ENCODE assay signal across 18 mouse cellular contexts in the genomic region with DNA sequence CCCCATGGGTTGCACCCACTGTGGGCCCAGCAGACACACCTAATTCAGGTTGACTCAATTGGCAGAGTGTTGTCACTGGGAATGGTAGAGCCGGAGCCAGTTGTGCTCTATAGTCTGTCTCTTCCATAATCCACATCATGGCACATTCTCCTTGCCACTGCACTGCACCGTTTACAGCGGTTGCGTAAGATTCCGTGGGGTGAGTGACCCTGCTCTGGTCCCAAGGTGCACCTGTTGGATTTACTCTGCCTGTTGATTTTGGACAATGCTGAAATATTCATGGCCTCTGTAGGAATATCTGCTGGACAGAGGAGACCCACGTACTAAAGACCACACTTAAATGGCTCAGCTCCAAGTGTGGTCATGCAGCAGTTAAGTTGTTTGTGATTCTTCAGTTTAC. TPM values are rescaled to one million over a fixed set of nuclear protein-coding genes. Genes with fewer than 3 reads are reported as not detected.
DNase-seq lines count a peak whose midpoint lies in the region; ATAC-seq and TF ChIP-seq lines count a peak whose summit lies in the region.
"Had no signal": no experiment of that assay in that cellular context is flagged by ENCODE, and none has a peak within 500 bp of the region (broad histone marks: within the 10 kb centered on the region; RNA-seq: fewer than 3 reads in every experiment).

No protein-coding gene starts in this region.

- no peak overlapping the region for H3K27ac ChIP-seq in intestine, embryonic 14.5 days (ENCODE audit: low read depth)
- no peak overlapping the region for H3K27ac ChIP-seq in intestine, embryonic 16.5 days (ENCODE audit: low read length)
- no peak overlapping the region for H3K27ac ChIP-seq in liver, embryonic 13.5 days
- 0 out of 2 replicates have a peak overlapping the region, but pooled peaks have one; percentile 51 for H3K27ac ChIP-seq in liver, postnatal 0 days (ENCODE audit: low read depth)
- H3K27ac ChIP-seq: forebrain, embryonic 15.5 days; heart, adult 2 months; hindbrain, postnatal 0 days had no signal

- TF ChIP-seq CTCF in liver, postnatal 0 days (IDR thresholded peaks at IDR 0.05; ENCODE audit: low read depth), result no peak

- no peaks in the 10 kb centered on the region for H3K9me3 ChIP-seq in intestine, embryonic 14.5 days (ENCODE audit: control insufficient read depth, low read length)
- H3K9me3 ChIP-seq in intestine, embryonic 16.5 days (ENCODE audit: control insufficient read depth, low read length), result no peaks in the 10 kb centered on the region
- no peaks in the 10 kb centered on the region for H3K9me3 ChIP-seq in liver, embryonic 13.5 days (replicated peaks)
- no peaks in the 10 kb centered on the region for H3K9me3 ChIP-seq in liver, postnatal 0 days (ENCODE audit: low read length)
- H3K9me3 ChIP-seq: forebrain, embryonic 15.5 days; heart, embryonic 12.5 days had no signal

- peak; percentile 23 for DNase-seq in intestine, embryonic 14.5 days (ENCODE audit: low spot score)
- DNase-seq in fat pad, adult 2 months (ENCODE audit: extremely low read depth, low read depth, low spot score), result peak; percentile 19
- DNase-seq in liver, embryonic 13.5 days, result no peak
- peak; percentile 72 for DNase-seq in liver, postnatal 0 days
- DNase-seq in left cerebral cortex, adult 11 months (ENCODE audit: low spot score), result no peak
- DNase-seq: adrenal gland, adult 2 months; adrenal gland, postnatal 25 days; cerebellum, adult 18-20 months; cerebellum, adult 9-11 months; cerebellum, postnatal 36 days; gastrocnemius, postnatal 10 days; heart, adult 2 months had no signal

- peaks cover 64% of the 10 kb centered on the region for H3K36me3 ChIP-seq in intestine, embryonic 14.5 days (ENCODE audit: control insufficient read depth, insufficient read depth, low read length)
- H3K36me3 ChIP-seq in intestine, embryonic 16.5 days (ENCODE audit: control insufficient read depth, insufficient read depth, low read length), result peaks cover 2% of the 10 kb centered on the region; the same call in 1 of the 2 replicates
- H3K36me3 ChIP-seq in liver, embryonic 13.5 days, result peaks cover 49% of the 10 kb centered on the region
- peaks cover 28% of the 10 kb centered on the region for H3K36me3 ChIP-seq in liver, postnatal 0 days (replicated peaks; ENCODE audit: insufficient read depth, low read length)

- TF ChIP-seq EP300 in liver, postnatal 0 days (IDR thresholded peaks at IDR 0.05; ENCODE audit: low read depth), result no peak

- H3K4me3 ChIP-seq in intestine, embryonic 14.5 days (ENCODE audit: low read depth, low read length), result no peak overlapping the region
- no peak overlapping the region for H3K4me3 ChIP-seq in intestine, embryonic 16.5 days (ENCODE audit: low read length)
- no peak overlapping the region for H3K4me3 ChIP-seq in liver, embryonic 13.5 days (replicated peaks)
- no peak overlapping the region for H3K4me3 ChIP-seq in liver, postnatal 0 days (ENCODE audit: low read depth, low read length)
- H3K4me3 ChIP-seq: erythroblast, embryonic 14.5 days; forebrain, embryonic 15.5 days; heart, adult 2 months; heart, embryonic 12.5 days had no signal

- no peaks in the 10 kb centered on the region for H3K4me1 ChIP-seq in intestine, embryonic 14.5 days (replicated peaks; ENCODE audit: control insufficient read depth, insufficient read depth, low read length)
- H3K4me1 ChIP-seq in intestine, embryonic 16.5 days (ENCODE audit: control insufficient read depth, insufficient read depth, low read length), result no peaks in the 10 kb centered on the region
- H3K4me1 ChIP-seq in liver, embryonic 13.5 days (replicated peaks), result peaks cover 15% of the 10 kb centered on the region
- H3K4me1 ChIP-seq in liver, postnatal 0 days (ENCODE audit: insufficient read depth), result peaks cover 6% of the 10 kb centered on the region; the same call in 1 of the 2 replicates
- H3K4me1 ChIP-seq: forebrain, embryonic 15.5 days; heart, embryonic 12.5 days had no signal

- no peak overlapping the region for H3K9ac ChIP-seq in intestine, embryonic 14.5 days (ENCODE audit: low read length)
- no peak overlapping the region for H3K9ac ChIP-seq in intestine, embryonic 16.5 days (ENCODE audit: low read depth, low read length)
- no peak overlapping the region for H3K9ac ChIP-seq in liver, embryonic 13.5 days
- no peak overlapping the region for H3K9ac ChIP-seq in liver, postnatal 0 days (replicated peaks)
- H3K9ac ChIP-seq: forebrain, embryonic 15.5 days; heart, embryonic 12.5 days had no signal

- 89% methylated on average over 6 of the region's 6 CpGs for WGBS in intestine, embryonic 14.5 days
- 87% methylated on average over 6 of the region's 6 CpGs for WGBS in intestine, embryonic 16.5 days
- 81% methylated on average over 6 of the region's 6 CpGs for WGBS in liver, embryonic 13.5 days (ENCODE audit: insufficient replicate concordance)
- WGBS in liver, postnatal 0 days (ENCODE audit: insufficient replicate concordance), result 65% methylated on average over 6 of the region's 6 CpGs

- no peak overlapping the region for H3K4me2 ChIP-seq in intestine, embryonic 14.5 days (ENCODE audit: low read length)
- no peak overlapping the region for H3K4me2 ChIP-seq in intestine, embryonic 16.5 days (ENCODE audit: low read depth, low read length)
- no peak overlapping the region for H3K4me2 ChIP-seq in liver, embryonic 13.5 days
- H3K4me2 ChIP-seq in liver, postnatal 0 days (ENCODE audit: low read depth, low read length), result no peak overlapping the region
- H3K4me2 ChIP-seq: forebrain, embryonic 15.5 days; heart, embryonic 12.5 days had no signal

- H3K27me3 ChIP-seq in intestine, embryonic 14.5 days (replicated peaks; ENCODE audit: control insufficient read depth, insufficient read depth, low read length), result no peaks in the 10 kb centered on the region
- H3K27me3 ChIP-seq in intestine, embryonic 16.5 days (replicated peaks; ENCODE audit: control insufficient read depth, insufficient read depth, low read length), result no peaks in the 10 kb centered on the region
- no peaks in the 10 kb centered on the region for H3K27me3 ChIP-seq in liver, embryonic 13.5 days
- H3K27me3 ChIP-seq in liver, postnatal 0 days (ENCODE audit: insufficient read depth, low read length), result no peaks in the 10 kb centered on the region
- H3K27me3 ChIP-seq: forebrain, embryonic 15.5 days; heart, embryonic 12.5 days had no signal

- ATAC-seq in intestine, embryonic 14.5 days (replicated peaks; ENCODE audit: low FRiP score, low TSS enrichment, low read depth), result no peak
- no peak for ATAC-seq in intestine, embryonic 16.5 days
- ATAC-seq in liver, embryonic 13.5 days (ENCODE audit: low read depth), result peak; percentile 55
- ATAC-seq in liver, postnatal 0 days, result peak; percentile 96
- ATAC-seq: forebrain, embryonic 15.5 days; hindbrain, postnatal 0 days had no signal

RNA-seq across cellular contexts. Expression of a gene that starts 22.0 kb away (rescaled TPM):
- polyA plus RNA-seq in intestine, embryonic 14.5 days (2014; fragmentation: Nextera tagmentation; extraction: Ambion mirVana), result 20.9 and 24.9 TPM in 2 replicates
- 12.7 and 15.5 TPM in 2 replicates for polyA plus RNA-seq in intestine, embryonic 16.5 days (2015; fragmentation: Nextera tagmentation; extraction: Ambion mirVana)
- 5.7 and 7.8 TPM in 2 replicates for polyA plus RNA-seq in liver, embryonic 13.5 days (2015; fragmentation: Nextera tagmentation; extraction: Ambion mirVana)
- 3.8 and 5.0 TPM in 2 replicates for polyA plus RNA-seq in liver, postnatal 0 days (2015; fragmentation: Nextera tagmentation; extraction: Ambion mirVana)

RNA-seq across cellular contexts. Expression of a gene that starts 34.3 kb away (rescaled TPM):
- polyA plus RNA-seq in intestine, embryonic 14.5 days (2014; fragmentation: Nextera tagmentation; extraction: Ambion mirVana), result 0.07 and 0.50 TPM in 2 replicates
- polyA plus RNA-seq in intestine, embryonic 16.5 days (2015; fragmentation: Nextera tagmentation; extraction: Ambion mirVana), result 0.38 and 0.55 TPM in 2 replicates
- 0.07 and 0.15 TPM in 2 replicates for polyA plus RNA-seq in liver, embryonic 13.5 days (2015; fragmentation: Nextera tagmentation; extraction: Ambion mirVana)
- 0.30 and 0.41 TPM in 2 replicates for polyA plus RNA-seq in liver, postnatal 0 days (2015; fragmentation: Nextera tagmentation; extraction: Ambion mirVana)
- polyA plus RNA-seq: erythroblast, embryonic 14.5 days; hindbrain, embryonic 11.5 days had no signal

RNA-seq across cellular contexts. Expression of a gene that starts 48.8 kb away (rescaled TPM):
- 452 and 522 TPM in 2 replicates for polyA plus RNA-seq in intestine, embryonic 14.5 days (2014; fragmentation: Nextera tagmentation; extraction: Ambion mirVana)
- polyA plus RNA-seq in intestine, embryonic 16.5 days (2015; fragmentation: Nextera tagmentation; extraction: Ambion mirVana), result 440 and 455 TPM in 2 replicates
- polyA plus RNA-seq in liver, embryonic 13.5 days (2015; fragmentation: Nextera tagmentation; extraction: Ambion mirVana), result 328 and 358 TPM in 2 replicates
- polyA plus RNA-seq in liver, postnatal 0 days (2015; fragmentation: Nextera tagmentation; extraction: Ambion mirVana), result 411 and 430 TPM in 2 replicates

Comparison
In these comparisons a context has a peak if more than half of its experiments do, and no peak if none do; other contexts are left out.
1. DNase-seq: peak in intestine, embryonic 14.5 days (single experiment), fat pad, adult 2 months (single experiment) and liver, postnatal 0 days (single experiment); none in liver, embryonic 13.5 days (single experiment) and left cerebral cortex, adult 11 months (single experiment).
2. ATAC-seq: peak in liver, embryonic 13.5 days (single experiment) and liver, postnatal 0 days (single experiment); none in intestine, embryonic 14.5 days (single experiment) and intestine, embryonic 16.5 days (single experiment).